Mouse (Mus musculus): ENCODE data around the gene Pim1. TPM values are rescaled to one million over a fixed set of nuclear protein-coding genes. Genes with fewer than 3 reads are reported as not detected.
"Not testable (repeated sequence)": the region's sequence is repeated elsewhere in the genome, so short reads cannot be mapped to it uniquely, and the experiment has no call there.

The Pim1 gene
- 100 to 1,000 TPM; 484 to 510 TPM for polyA plus RNA-seq (2017; shearing (Covaris generic))

GRCm38 (mm10) chr17:29490713-29491581, at the start of gene Pim1:
TSS of gene Pim1 (plus strand) at chr17:29490753.
- peak; percentile 29 for ATAC-seq

DNA sequence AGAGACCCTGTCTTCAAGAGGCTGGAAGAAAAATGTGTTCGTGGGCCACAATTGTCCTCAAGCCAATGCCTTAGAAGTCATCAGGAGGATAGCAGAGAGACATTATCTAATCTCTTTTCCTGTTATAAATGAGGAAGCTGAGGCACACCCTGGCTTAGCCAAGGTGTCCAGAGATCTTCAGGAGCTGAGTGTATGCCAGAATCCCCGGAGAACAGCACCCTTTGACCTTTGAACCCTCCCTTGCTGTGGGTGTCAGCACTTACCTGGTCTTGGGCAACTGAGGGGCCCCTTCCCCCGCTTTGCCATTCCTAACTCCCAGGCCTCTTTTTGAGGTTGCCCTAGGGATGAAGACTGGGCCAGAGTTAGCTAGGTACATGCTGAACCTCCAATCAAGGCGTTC, 49.0 kb upstream of the Pim1 start:
- ATAC-seq = no peak

DNA sequence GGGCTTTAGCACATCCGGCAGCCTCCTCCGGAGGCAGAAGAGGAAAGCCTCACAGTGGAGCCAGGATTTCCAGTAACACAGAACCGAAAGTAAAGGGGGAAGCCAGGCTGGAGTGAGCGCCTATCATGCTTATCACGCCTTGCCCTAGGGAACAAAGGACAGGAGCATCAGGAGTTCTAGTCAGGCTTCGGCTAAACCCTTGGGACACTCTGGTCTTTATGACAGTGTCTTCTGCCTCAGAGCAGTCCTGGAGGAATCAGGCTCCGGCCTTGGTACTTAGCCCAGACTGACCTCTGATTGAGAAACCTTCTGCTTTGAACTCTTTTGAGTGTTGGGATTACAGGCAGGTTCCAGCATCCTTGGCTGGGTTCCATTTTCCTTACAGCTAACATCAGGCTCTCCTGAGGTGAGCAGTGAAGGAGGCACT, 48.4 kb upstream of the Pim1 start:
- no peak for ATAC-seq

GRCm38 (mm10) chr17:29443724-29444123, 46.8 kb upstream of the Pim1 start:
- no peak for ATAC-seq

DNA sequence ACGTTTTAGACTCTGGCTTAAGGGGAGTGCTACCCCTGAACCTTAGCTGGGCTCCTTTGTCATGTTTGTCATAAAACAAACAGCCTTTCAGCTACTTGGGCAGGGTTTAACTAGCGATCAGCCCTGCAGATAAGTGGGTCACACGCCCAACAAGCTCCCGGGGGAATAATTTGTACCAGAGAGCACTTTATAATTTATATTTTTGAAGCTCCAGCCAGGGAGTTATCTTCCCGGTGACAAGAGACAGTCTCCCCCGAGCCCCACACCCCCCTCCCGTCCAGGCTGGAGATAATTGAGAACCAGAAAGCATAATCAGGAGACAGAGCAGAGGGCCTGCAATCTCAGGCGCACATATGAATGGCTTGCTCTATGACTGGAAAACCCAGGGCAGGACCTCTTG, 45.5 kb upstream of the Pim1 start:
- ATAC-seq = no peak

DNA sequence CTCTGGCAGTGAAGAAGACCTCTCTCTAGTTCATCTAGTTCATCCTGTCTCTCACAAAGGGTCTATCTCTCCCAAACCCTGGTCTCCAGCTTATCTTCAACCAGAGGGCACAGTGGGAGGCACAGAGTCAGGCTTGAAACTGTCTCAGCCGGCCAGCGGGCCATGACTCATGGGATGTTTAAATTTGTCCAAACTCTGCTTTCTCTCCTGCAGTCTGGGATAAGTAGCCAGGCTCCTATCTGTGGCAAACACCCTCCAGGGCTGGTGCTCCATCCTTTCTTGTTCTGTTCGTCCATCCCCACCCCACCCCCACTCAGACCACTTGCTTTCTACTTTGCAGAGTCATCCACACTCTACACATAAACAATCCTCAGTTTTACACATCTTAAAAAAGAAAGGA, 43.2 kb upstream of the Pim1 start:
- no peak for ATAC-seq

GRCm38 (mm10) chr17:29448055-29448454, 42.5 kb upstream of the Pim1 start:
- no peak for ATAC-seq

DNA sequence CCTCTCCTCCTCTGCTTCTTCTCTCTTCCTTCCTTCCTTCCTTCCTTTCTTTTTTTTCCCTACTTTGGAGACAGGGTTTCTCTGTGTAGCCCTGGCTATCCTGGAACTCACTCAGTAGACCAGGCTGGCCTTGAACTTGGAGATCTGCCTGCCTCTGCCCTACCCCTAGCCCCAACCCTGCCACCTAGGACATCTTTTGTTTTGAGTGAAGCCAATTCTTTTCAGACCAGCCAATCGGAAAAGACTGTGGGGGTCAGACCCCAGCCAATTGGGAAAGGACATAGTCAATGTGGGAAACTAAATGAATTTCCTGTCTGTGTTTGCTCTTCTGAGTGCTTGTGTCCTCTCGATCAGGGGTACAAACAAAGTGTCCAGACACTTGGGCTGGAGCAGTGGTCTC, 42.0 kb upstream of the Pim1 start:
- no peak for ATAC-seq

GRCm38 (mm10) chr17:29450899-29451840, 39.4 kb upstream of the Pim1 start:
- no peak for ATAC-seq

DNA sequence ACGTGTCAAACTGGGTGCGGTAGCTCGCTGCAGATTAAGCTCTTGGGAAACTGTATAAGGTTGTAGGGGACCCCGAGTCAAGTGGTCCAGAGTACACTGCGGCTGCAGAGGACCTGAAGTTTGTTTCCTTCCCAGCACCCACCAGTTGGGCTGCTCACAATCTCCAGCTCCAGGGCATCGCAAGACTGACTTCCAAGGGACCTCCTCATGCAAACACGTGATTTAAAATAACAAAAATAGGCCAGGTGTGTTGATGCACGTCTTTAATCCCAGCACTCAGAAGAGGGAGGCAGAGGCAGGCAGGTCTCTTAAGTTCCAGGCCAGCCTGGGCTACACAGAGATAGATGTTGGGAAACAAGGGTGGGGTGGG, 38.7 kb upstream of the Pim1 start:
- ATAC-seq = no peak

DNA sequence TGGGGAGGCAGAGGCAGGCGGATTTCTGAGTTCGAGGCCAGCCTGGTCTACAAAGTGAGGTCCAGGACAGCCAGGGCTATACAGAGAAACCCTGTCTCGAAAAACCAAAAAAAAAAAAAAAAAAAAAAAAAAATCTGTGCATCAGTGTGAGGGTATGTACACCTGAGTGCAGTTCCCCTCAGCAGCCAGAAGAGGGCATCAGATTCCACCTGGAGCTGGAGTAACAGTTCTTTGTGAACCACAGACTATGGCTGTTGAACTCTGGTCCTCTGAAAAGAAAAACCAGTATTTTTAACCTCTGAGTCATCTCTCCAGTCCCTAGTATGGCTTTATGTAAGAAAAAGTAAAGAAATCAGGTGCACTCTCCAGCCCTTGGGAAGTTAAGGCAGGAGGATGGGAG, 36.4 kb upstream of the Pim1 start:
- not testable (repeated sequence) for ATAC-seq

DNA sequence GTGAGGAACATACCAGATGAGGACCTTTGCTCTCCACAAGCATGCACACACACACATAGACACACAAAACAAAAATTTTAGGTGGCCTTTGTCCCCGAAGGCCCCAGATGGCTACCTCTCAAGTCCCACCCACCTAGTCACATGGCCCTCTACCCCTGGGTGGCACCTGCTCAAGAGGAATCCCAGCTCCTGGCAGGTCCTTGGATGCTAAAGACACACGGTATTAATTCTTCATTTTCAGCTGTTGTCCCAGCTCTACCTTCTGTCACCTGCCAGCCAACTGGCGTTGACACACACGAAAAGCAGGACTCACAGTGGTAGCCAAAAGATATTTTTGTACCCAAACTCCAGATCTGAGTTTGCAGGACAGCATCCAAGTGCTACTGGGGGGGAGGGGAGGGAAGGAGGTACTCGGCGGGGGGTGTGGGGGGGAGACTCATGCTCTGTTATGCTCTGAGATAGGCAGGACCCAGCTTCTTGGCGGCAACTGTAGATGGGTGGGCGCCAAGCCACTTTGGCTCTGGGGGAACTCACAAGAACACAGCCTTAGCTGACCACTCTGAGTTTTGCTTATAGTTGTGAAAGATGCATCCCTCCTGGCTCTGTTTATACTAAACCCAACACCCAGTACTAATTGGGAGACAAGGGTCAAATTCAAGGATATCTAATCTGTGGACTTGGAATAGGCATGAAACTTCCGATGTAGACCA, 35.0 kb upstream of the Pim1 start:
- no peak for ATAC-seq

DNA sequence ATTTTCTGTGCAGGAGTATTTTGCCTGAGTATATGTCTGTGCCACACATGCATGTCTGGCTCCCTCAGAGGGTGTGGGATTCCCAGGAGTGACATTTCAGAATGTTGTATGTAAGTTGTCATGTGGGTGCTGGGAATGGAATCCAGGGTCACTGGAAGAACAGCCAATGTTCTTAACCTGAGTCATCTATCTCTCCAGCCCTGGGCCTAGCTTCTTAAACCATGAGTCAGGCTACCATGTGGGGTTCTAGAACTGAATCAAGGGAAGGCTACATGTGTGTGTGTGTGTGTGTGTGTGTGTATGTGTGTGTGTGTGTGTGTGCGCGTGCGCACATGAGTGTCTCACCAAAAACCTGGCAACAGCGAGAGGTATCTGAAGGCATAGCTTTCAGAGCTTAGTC, 34.1 kb upstream of the Pim1 start:
- no peak for ATAC-seq

DNA sequence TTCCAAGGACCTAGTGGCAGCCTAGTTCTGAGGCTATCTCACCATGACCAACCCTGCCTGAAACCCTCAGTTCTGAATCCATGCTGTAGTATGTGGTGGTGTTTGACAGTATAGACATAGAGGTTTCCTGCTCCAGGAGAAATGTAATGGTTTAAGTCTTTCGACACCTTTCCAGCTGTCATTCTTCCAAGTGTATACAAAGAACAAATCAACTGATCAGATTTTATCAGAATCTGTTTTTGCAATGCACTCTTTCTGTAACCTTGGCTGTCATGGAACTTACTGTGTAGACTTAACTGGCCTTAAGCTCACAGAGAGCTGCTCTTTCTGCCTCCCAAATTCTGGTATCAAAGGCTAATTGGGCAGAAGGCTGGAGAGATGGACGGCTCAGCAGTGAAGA, 33.6 kb upstream of the Pim1 start:
- ATAC-seq = no peak

DNA sequence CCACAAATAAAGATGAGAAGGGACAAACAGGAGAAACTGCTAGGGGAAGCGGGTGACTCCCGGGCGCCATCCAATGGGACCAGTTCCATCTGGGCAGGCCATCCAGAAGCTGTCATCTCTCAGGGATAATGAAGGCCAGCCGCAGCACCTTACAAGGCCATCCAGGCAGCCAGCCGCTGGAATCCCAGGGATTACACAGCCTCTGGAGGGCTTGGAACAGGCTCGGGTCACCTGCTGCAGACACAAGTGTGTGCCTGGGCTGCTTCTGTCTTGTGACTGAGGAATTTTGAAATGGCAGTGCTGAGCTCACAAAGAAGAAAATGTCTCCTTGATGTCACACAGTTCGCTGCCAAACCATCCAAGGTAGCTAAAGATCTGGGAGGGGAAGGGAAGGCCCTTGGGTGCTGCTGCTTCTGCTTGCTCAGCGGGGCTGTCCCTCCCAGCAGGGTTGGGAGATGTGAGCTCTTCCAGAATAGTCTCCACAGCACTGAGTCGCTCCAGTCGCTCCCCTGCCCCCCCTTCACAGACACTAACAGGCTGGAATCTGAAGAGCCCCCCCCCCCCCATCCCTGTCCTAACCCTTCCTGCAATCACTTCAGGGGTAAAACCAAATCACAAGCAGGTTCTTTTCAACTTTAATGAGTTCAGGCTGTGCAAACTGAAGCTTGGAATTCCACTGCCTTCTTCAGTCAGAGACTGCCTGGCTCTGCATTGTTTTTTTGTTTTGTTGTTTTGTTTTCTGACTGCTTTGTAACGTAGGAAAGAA, 32.6 kb upstream of the Pim1 start:
- no peak for ATAC-seq

DNA sequence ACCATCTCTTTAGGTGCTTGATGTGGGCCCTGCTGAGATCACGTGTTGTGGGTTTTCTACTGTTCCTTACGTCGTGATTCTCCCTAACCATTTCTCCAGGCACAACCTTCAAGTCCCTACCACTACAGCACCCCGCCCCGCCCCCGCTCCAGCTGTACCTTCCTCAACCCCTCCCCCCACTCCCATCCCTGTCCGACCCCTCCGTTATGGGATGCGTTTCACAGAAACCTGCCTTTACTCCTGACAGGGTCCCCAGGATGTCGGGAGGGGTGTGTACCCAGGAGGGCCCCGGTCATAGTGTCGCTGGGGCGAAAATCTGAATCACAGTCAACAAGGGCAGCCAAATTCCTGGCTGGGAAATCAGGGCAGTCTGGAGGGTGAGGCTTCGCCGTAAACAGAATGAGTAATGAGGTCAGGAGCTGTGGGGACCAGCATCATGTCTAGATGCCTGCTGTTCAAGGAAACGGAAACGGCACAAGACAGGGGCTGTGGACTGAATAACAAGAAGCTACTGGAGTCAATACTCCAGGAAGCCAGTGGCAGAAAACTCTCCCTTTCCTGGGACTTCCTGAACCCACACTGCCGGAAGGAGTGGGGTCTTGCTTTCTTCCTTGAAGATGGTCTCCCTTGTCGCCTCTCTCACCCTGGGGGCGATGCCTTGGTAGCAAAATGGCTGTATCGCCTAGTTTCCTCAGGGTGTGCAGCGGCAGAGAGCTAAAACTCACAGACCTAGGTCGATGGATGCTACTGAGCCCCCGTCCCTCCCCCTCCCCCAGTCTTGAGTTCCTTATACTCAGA, 31.0 kb upstream of the Pim1 start:
- ATAC-seq = peak; percentile 32

- no peak for ATAC-seq
Measured at GRCm38 (mm10) chr17:29460119-29460505, 30.4 kb upstream of the Pim1 start.

DNA sequence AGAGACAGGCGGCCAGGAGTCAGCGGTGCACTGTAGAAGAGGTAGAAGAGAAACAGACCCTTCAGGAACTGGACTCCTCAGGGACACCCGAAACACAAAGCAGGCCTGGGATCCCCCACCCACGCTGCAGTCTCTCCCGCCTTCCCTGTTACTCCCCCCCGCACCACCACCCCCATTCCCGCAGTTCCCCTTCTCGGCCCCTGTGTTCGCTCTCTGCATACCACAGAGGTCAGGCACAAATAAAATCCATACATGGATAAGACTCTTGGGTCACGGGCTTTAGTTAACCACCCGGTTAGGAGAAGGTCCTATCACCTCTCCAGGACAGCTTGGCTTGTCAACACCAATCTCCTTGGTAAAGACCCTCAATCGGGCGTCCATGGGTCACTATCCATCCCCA, 26.9 kb upstream of the Pim1 start:
- no peak for ATAC-seq

GRCm38 (mm10) chr17:29464068-29464467, 26.5 kb upstream of the Pim1 start:
- no peak for ATAC-seq

DNA sequence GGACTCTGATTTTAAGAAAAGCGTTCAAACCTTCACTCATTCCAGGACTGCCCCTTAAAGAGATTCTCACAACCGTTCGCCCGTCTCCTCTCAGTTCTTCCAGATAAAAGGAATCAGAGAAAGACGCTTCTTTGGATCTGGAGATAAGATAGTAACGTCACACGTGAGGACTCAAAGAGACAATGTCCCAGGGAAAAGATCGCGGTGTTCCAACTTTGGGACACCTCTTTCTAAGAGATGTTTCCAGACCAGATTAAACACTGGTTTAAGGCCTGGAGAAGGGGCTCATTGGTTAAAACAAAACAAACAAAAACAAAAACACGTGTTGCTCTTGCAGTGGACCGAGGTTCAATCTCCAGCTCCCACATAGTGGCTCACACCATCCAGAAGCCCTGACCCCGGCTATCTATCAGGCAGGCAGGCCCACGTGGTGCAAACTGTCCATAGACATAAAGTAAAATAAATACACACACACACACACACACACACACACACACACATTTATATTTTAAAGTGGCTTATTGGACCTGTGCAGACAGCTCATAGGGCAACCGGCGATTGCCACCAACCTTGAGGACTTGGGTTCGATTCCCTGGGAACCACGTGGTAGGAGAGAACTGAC, 25.9 kb upstream of the Pim1 start:
- no peak for ATAC-seq

Data from CD4-positive, CD25-positive, alpha-beta regulatory T cell, adult 4 months (primary cell).